Mouse (Mus musculus) hindbrain, embryonic 16.5 days (tissue): ENCODE measurements around the gene Trim46. TPM values are rescaled to one million over a fixed set of nuclear protein-coding genes. Genes with fewer than 3 reads are reported as not detected.

Experiments used
- ATAC-seq: fragments of 200-750 bp; cut with Nextera tagmentation; 2 replicates; pipeline ENCODE4 v1.8.0; 2017; ENCODE audit warnings: moderate TSS enrichment, moderate library complexity
- H3K27ac ChIP-seq: fragments of 300-500 bp; sonication (generic); 2 replicates; pipeline ENCODE4 v1.5.1; 2014; ENCODE audit warnings: low read depth, mild to moderate bottlenecking, control low read depth, low read length, moderate library complexity
- H3K27me3 ChIP-seq: fragments of 300-500 bp; sonication (generic); replicated peaks from 2 replicates; pipeline ENCODE4 v1.6.1; 2014; ENCODE audit warnings: low read length; ENCODE audit not compliant: control insufficient read depth, insufficient read depth
- H3K36me3 ChIP-seq: fragments of 300-500 bp; sonication (generic); 2 replicates; pipeline ENCODE4 v1.6.1; 2014; ENCODE audit warnings: mild to moderate bottlenecking, low read length, moderate library complexity, mixed read lengths; ENCODE audit not compliant: control insufficient read depth, insufficient read depth
- H3K4me1 ChIP-seq: fragments of 300-500 bp; sonication (generic); 2 replicates; pipeline ENCODE4 v1.6.1; 2014; ENCODE audit warnings: low read depth, low read length; ENCODE audit not compliant: control insufficient read depth, insufficient read depth
- H3K4me2 ChIP-seq: fragments of 300-500 bp; sonication (generic); 2 replicates; pipeline ENCODE4 v1.6.1; 2014; ENCODE audit warnings: mild to moderate bottlenecking, low read length, control low read depth, moderate library complexity
- H3K4me3 ChIP-seq: fragments of 300-500 bp; sonication (generic); 2 replicates; pipeline ENCODE4 v1.5.1; 2014; ENCODE audit warnings: mild to moderate bottlenecking, low read length, control low read depth, moderate library complexity
- H3K9ac ChIP-seq: fragments of 300-500 bp; sonication (generic); 2 replicates; pipeline ENCODE4 v1.6.1; 2014; ENCODE audit warnings: low read depth, mild to moderate bottlenecking, control low read depth, low read length, moderate library complexity
- H3K9me3 ChIP-seq: fragments of 300-500 bp; sonication (generic); 2 replicates; pipeline ENCODE4 v1.6.1; 2014; ENCODE audit warnings: mild to moderate bottlenecking, low read length, moderate library complexity; ENCODE audit not compliant: control insufficient read depth
- WGBS: fragments of 180-500 bp; shearing (Covaris S2); extraction: QIAGEN DNeasy Blood & Tissue Kit; methylation state at CpG from one replicate; pipeline ENCODE4 v1.1.7; 2014; 5-methylcytosine and 5-hydroxymethylcytosine counted together
- polyA plus RNA-seq: library from polyadenylated mRNA; unstranded; fragments of >200 nt; fragmentation: Nextera tagmentation; extraction: Ambion mirVana; gene quantifications from 2 replicates; pipeline ENCODE4 v1.2.1, GENCODE M21; 2015

Gene Trim46
- polyA plus RNA-seq, 1 experiment from 2014 or later: 78.7 TPM

DNA sequence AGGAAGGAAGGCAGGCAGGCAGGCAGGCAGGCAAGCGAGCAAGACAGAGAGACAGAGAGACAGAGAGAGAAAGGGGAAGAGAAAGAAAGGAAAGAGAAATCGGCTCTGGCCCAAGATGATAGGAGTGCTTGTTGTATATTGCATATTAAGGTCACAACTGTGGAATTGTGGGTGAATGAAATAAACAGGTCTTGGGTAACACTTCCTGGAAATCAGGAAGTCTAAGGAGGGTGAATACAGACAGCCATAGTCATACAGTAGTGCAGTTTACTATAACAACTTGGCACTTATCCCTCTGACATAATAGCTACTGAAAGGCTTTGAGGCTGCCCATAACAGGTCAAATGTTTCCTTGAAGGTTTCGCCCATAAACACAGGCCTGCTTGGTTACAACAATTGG is 46.3 kb downstream of the Trim46 start:
- H3K9me3 ChIP-seq: no peaks in the 10 kb centered on the region
- H3K4me2 ChIP-seq: no peak overlapping the region
- 75% methylated on average over 3 of the region's 3 CpGs for WGBS
- no peaks in the 10 kb centered on the region for H3K36me3 ChIP-seq
- no peak overlapping the region for H3K9ac ChIP-seq
- H3K4me1 ChIP-seq: peaks cover 11% of the 10 kb centered on the region
- H3K4me3 ChIP-seq: no peak overlapping the region
- no peak for ATAC-seq
- H3K27me3 ChIP-seq: no peaks in the 10 kb centered on the region
- no peak overlapping the region for H3K27ac ChIP-seq

DNA sequence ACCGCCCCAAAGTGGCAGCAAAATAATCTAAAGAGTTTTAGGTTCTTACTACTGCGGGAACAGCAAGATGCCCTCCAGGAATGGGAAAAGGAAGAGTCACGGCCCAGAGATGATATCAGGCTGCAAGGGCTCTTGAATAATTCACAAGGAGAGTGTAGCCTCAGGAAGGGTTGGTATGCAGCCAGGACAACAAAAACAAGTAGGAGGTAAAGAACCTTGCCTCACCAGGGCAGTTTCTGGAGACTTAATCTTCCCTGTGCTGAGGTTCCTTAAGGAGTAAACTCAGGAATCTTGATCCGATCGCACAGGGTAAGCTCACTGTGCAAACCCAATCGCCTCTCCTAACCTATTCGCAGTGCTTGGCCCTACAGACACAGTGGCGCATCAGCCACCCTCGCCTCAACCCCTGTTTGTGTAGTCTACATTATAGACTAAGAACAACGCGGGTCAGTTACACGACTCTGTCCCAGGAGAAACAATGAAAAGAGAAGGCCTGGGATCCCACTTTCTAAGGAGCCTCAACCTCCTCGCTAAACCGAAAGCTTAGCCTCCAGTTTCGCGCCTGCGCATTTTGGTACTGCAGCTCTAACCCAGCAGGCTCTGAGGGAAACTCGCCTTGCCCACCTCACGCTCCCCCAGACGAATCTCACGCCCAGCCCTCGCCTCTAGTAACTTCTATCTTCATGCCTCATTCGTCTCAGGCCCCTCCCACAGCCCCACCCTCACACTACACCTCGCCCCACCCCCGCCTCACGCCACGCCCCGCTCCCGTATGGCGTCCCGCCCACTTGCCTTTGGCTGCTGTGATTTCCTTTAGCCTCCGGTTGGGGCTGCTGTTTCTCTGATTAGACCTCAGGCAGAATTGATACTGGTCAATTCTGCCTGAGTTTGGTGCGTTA is 49.9 kb downstream of the Trim46 start:
- WGBS: 11% methylated on average over 33 of the region's 33 CpGs
- Histone ChIP-seq H3K4me2 (peak overlapping the region; percentile 77), H3K4me3 (peak overlapping the region; percentile 43), H3K27ac (peak overlapping the region; percentile 80), H3K9ac (peak overlapping the region; percentile 70), H3K4me1 (peaks cover 7% of the 10 kb centered on the region), H3K36me3 (no peaks in the 10 kb centered on the region), H3K9me3 (no peaks in the 10 kb centered on the region), H3K27me3 (no peaks in the 10 kb centered on the region)
- ATAC-seq: peak; percentile 96

DNA sequence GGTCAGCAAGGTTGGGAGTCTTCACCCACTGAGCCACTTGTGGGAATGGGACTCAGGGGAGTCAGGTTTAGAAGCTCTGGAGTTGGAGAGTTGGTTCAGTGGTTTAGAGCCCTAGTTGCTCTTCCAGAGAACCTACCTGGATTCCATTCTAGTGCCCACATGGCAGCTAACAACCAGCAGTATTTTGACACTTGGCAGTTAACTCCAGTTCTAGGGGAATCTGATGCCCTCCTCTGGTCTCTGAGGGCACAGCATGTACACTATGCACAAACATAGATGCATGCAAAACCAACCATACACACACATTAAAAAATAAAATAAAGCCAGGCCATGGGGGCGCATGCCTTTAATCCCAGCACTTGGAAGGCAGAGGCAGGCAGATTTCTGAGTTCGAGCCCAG is 52.3 kb downstream of the Trim46 start:
- no peaks in the 10 kb centered on the region for H3K27me3 ChIP-seq
- H3K9me3 ChIP-seq: no peaks in the 10 kb centered on the region
- ATAC-seq: no peak
- H3K4me2 ChIP-seq: no peak overlapping the region
- 87% methylated on average over 2 of the region's 2 CpGs for WGBS
- no peak overlapping the region for H3K9ac ChIP-seq
- H3K4me1 ChIP-seq: peaks cover 7% of the 10 kb centered on the region
- no peak overlapping the region for H3K27ac ChIP-seq
- 0 out of 2 replicates have a peak, but pooled peaks cover under 1% of the 10 kb centered on the region for H3K36me3 ChIP-seq
- no peak overlapping the region for H3K4me3 ChIP-seq

DNA sequence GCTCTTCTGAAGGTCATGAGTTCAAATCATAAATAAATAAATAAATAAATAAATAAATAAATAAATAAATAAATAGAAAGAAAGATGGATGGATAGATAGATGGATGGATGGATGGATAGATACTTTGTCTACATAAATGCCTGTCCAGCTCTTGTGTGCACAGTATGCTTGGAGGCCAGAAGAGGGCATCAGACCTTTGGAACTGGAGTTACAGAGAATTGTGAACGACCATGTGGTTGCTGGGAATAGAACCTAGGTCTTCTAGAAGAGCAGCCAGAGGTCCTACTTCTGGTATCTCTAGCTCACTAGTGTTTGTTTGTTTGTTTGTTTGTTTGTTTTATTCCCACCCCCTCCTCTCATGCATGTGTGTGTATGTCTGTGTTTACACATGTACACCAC is 52.8 kb downstream of the Trim46 start:
- H3K4me2 ChIP-seq: no peak overlapping the region
- H3K27me3 ChIP-seq: no peaks in the 10 kb centered on the region
- no peak for ATAC-seq

DNA sequence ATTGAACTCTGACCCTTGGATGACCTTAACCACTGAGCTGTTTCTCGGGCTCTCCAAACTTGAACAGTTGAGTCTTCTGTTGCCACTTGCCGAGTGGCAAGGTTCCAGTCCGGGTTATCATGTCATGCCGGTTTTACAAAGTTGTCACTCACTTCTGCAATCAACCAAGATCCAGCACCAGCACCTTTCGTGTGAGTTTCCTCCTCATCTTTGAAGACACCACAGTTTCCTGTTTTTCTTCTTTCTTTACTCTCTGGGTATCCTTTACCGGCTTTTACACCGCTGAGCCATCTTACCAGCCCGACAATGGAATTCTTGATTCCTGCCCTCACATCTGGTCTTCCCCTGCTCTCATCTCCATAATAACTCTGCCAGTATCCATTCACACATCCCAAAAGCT is 55.7 kb downstream of the Trim46 start:
- 0 out of 2 replicates have a peak, but pooled peaks cover 2% of the 10 kb centered on the region for H3K36me3 ChIP-seq
- H3K9ac ChIP-seq: no peak overlapping the region
- no peaks in the 10 kb centered on the region for H3K9me3 ChIP-seq
- no peaks in the 10 kb centered on the region; the same call in 1 of the 2 replicates for H3K4me1 ChIP-seq
- H3K27ac ChIP-seq: no peak overlapping the region
- ATAC-seq: no peak
- WGBS: 83% methylated on average over 8 of the region's 8 CpGs
- H3K27me3 ChIP-seq: no peaks in the 10 kb centered on the region
- no peak overlapping the region for H3K4me2 ChIP-seq
- H3K4me3 ChIP-seq: no peak overlapping the region

More for the DNA sequence above, 52.8 kb downstream of the Trim46 start:
- Histone ChIP-seq H3K9me3 (no peaks in the 10 kb centered on the region), H3K4me3 (no peak overlapping the region), H3K9ac (no peak overlapping the region), H3K27ac (no peak overlapping the region), H3K4me1 (peaks cover 7% of the 10 kb centered on the region), H3K36me3 (0 out of 2 replicates have a peak, but pooled peaks cover 2% of the 10 kb centered on the region)
- WGBS: 65% methylated on average over 1 of the region's 1 CpGs

DNA sequence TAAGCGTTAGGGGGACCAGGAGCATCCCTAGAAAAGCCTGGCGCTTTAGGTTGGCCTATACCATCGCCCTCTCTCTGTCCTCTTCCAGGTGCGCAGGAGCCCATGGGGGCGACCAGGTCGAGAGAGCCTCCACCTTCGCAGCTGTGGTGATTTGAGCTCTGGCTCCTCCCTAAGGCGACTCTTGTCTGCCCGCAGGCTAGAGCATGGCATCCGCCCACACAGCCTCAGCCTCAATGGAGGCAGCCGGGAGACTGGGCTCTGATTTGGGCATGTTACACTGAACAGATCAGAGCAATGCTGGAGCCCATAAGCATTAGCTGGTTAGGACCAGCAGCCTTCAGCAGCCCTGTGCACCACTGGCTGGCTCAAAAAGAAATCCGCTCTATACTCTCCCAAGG is 57.6 kb downstream of the Trim46 start:
- Histone ChIP-seq H3K4me2 (no peak overlapping the region), H3K9me3 (no peaks in the 10 kb centered on the region), H3K4me3 (no peak overlapping the region), H3K9ac (no peak overlapping the region), H3K4me1 (peaks cover 14% of the 10 kb centered on the region), H3K27ac (no peak overlapping the region), H3K27me3 (no peaks in the 10 kb centered on the region), H3K36me3 (0 out of 2 replicates have a peak, but pooled peaks cover 2% of the 10 kb centered on the region)
- no peak for ATAC-seq
- 66% methylated on average over 12 of the region's 12 CpGs for WGBS

DNA sequence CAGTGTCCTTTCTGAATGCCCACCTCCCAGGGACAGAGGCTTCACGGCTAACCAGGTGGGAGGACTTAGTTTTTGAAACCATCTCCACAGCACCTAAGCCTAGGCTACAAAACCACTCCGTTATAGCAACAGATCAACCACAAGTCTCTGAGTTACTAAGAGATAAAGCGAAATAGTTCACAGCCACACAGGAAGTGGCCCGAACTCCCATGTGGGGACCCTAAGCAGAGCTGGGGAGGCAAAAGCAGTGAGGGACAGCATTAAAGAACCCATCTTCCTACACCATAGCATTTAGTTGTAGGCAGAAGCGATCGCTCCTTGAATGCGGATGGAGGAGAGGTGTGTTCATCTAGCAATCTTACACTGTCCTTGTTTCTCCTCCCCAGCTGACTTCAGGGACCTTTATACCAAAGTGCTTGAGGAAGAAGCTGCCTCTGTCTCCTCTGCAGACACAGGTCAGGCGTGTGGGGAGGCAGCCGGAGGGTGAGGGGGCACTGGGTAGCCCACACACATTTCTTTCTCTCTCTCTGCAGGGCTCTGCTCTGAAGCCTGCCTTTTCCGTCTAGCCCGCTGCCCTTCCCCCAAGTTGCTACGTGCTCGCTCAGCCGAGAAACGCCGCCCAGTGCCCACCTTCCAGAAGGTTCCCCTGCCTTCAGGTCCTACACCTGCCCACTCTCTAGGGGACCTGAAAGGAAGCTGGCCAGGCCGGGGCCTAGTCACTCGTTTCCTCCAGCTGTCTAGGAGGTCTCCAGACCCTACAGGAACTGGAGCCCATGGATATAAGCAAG is 58.2 kb downstream of the Trim46 start:
- no peak for ATAC-seq

DNA sequence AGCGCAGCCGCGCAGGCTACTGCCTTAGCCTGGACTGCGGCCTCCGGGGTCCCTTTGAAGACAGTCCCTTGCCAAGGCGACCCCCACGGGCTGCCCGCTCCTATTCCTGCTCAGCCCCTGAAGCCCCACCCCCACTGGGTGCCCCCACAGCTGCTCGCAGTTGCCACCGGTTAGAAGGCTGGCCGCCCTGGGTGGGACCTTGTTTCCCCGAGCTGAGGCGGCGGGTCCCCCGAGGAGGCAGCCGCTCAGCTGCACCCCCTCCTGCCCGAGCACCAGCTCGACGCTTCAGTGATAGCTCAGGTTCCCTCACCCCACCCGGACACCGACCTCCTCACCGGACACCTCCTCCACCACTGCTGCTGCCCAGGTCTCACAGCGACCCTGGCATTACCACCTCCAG is 58.9 kb downstream of the Trim46 start:
- H3K36me3 ChIP-seq: 0 out of 2 replicates have a peak, but pooled peaks cover 2% of the 10 kb centered on the region
- no peak for ATAC-seq
- H3K27ac ChIP-seq: no peak overlapping the region
- 37% methylated on average over 22 of the region's 23 CpGs for WGBS
- no peaks in the 10 kb centered on the region for H3K27me3 ChIP-seq
- H3K4me3 ChIP-seq: no peak overlapping the region
- peaks cover 15% of the 10 kb centered on the region for H3K4me1 ChIP-seq
- no peaks in the 10 kb centered on the region for H3K9me3 ChIP-seq
- no peak overlapping the region for H3K4me2 ChIP-seq
- H3K9ac ChIP-seq: no peak overlapping the region; the same call in 1 of the 2 replicates

More for the DNA sequence above, 58.2 kb downstream of the Trim46 start:
- Histone ChIP-seq H3K27me3 (no peaks in the 10 kb centered on the region), H3K4me3 (no peak overlapping the region), H3K4me2 (no peak overlapping the region), H3K9ac (no peak overlapping the region), H3K36me3 (0 out of 2 replicates have a peak, but pooled peaks cover 2% of the 10 kb centered on the region), H3K27ac (no peak overlapping the region), H3K9me3 (no peaks in the 10 kb centered on the region), H3K4me1 (peaks cover 15% of the 10 kb centered on the region)
- 62% methylated on average over 18 of the region's 18 CpGs for WGBS
